Mouse (Mus musculus) ES-E14 (cell line): Measurements from ENCODE around the gene Nme4. TPM values are rescaled to one million over a fixed set of nuclear protein-coding genes. Genes with fewer than 3 reads are reported as not detected.

Experiments
- DNase-seq: peaks from one replicate; pipeline ENCODE4 v3.0.0-alpha.2; 2013; ENCODE audit warnings: low read depth, low spot score
- H3K27ac ChIP-seq: 2 replicates; pipeline ENCODE4 v1.5.1; 2012; ENCODE audit warnings: low read depth, mild to moderate bottlenecking, low read length, moderate library complexity, mixed read lengths; ENCODE audit not compliant: poor library complexity, insufficient read depth, severe bottlenecking
- H3K36me3 ChIP-seq: 2 replicates; pipeline ENCODE4 v1.6.1; 2012; ENCODE audit warnings: mild to moderate bottlenecking, low read length, moderate library complexity, mixed read lengths; ENCODE audit not compliant: control insufficient read depth, poor library complexity, insufficient read depth, severe bottlenecking
- H3K4me1 ChIP-seq, 2 experiments: fragments of 150-350 bp in 1 of 2; sonication (generic) in 1 of 2; 2 replicates each; pipeline ENCODE4 v1.6.1; 2012; ENCODE audit warnings: low read length in 2 of 2, mild to moderate bottlenecking in 1 of 2, mixed read lengths in 1 of 2; ENCODE audit not compliant: control insufficient read depth in 2 of 2, insufficient read depth in 2 of 2, poor library complexity in 1 of 2
- H3K4me3 ChIP-seq, 2 experiments: fragments of 150-350 bp in 1 of 2; sonication (generic) in 1 of 2; 2 replicates each; pipeline ENCODE4 v1.5.1; 2012; ENCODE audit warnings: low read length in 2 of 2, low read depth in 1 of 2, mild to moderate bottlenecking in 1 of 2, mixed read lengths in 1 of 2; ENCODE audit not compliant: insufficient read depth in 1 of 2, poor library complexity in 1 of 2, severe bottlenecking in 1 of 2
- H3K9ac ChIP-seq: 2 replicates; pipeline ENCODE4 v1.6.1; 2012; ENCODE audit warnings: low read depth, mild to moderate bottlenecking, low read length, mixed read lengths; ENCODE audit not compliant: poor library complexity, insufficient read depth, severe bottlenecking
- H3K9me3 ChIP-seq: fragments of 150-350 bp; sonication (generic); 2 replicates; pipeline ENCODE4 v1.6.1; 2012; ENCODE audit warnings: low read depth, mild to moderate bottlenecking, low read length; ENCODE audit not compliant: control insufficient read depth, insufficient read depth
- CHD2 ChIP-seq: IDR thresholded peaks from 2 replicates; pipeline ENCODE4 v1.6.1; 2014; ENCODE audit warnings: mild to moderate bottlenecking, low read depth, low read length, inconsistent platforms
- HCFC1 ChIP-seq: IDR thresholded peaks from 2 replicates; pipeline ENCODE4 v1.6.1; 2012; ENCODE audit warnings: low read length, inconsistent platforms, borderline replicate concordance; ENCODE audit not compliant: insufficient read depth
- MAFK ChIP-seq: IDR thresholded peaks from 2 replicates; pipeline ENCODE4 v1.6.1; 2014; ENCODE audit warnings: mild to moderate bottlenecking, low read depth, low read length, inconsistent platforms; ENCODE audit not compliant: insufficient read depth
- ZC3H11A ChIP-seq: IDR thresholded peaks from 2 replicates; pipeline ENCODE4 v1.6.1; 2012; ENCODE audit warnings: low read depth, mild to moderate bottlenecking, inconsistent platforms, low read length, borderline replicate concordance
- ZNF384 ChIP-seq: IDR thresholded peaks from 2 replicates; pipeline ENCODE4 v1.6.1; 2012; ENCODE audit warnings: low read depth, low read length, inconsistent platforms
- in situ Hi-C, 2 experiments: fragments of 600-800 bp; cut with MboI; formaldehyde crosslinking; loops; one replicate each; pipeline ENCODE4 v1.15.1; 2025; ENCODE audit warnings: low sequenced_read_pairs in 2 of 2, inconsistent platforms in 1 of 2; ENCODE audit not compliant: unreplicated experiment in 2 of 2
- total RNA-seq: library from RNA; depleted of rRNA; stranded (reverse); fragments of 300-350 nt; gene quantifications from 2 replicates; pipeline ENCODE4 v1.2.3, GENCODE M21; 2012

Nme4 gene
- total RNA-seq, 1 experiment, result 96.4 TPM

DNA sequence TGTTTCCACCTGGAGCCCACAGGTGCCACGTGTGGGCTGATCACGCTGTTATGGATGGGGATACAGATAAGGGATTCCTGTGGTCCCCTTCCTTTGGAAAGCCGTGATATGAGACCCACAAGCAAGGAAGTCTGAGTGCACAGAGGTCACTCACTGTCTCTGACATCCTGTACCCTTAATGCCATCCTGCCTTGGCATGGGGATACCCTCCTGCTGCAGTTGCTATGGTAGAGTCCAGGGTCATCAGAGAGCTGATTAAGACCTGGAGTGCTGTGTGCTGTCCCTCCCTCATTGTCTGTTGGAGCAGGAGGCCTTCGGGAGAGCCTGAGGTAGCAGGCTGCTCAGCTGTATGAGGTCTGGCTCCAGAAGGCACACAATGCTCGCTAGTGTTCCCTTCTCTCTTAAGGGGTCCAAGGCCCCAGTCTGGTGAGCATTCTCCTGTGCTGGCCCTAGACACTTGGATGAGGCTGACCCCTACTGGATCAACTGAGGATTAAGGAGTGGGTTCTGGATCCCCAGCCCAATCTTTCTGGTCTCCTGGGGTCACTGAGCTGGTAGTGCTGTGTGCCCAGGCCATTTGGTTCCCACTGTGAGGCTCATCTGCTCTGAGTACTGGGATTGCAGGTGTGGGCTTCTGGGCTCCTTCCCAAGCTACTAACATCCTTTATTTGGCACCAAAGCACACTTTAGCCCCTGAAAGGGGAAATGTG is 27.2 kb upstream of the Nme4 start:
- Histone ChIP-seq H3K4me1 (peaks cover 0 to 18% of the 10 kb centered on the region in 2 experiments; a peak in 1 of 4 replicates), H3K36me3 (peaks cover 70% of the 10 kb centered on the region), H3K9me3 (no peaks in the 10 kb centered on the region), H3K9ac (no peak overlapping the region), H3K4me3 (no peak overlapping the region), H3K27ac (no peak overlapping the region)
- no peak for DNase-seq
- in situ Hi-C loops, result no loop called here
- no peak for TF ChIP-seq CHD2

DNA sequence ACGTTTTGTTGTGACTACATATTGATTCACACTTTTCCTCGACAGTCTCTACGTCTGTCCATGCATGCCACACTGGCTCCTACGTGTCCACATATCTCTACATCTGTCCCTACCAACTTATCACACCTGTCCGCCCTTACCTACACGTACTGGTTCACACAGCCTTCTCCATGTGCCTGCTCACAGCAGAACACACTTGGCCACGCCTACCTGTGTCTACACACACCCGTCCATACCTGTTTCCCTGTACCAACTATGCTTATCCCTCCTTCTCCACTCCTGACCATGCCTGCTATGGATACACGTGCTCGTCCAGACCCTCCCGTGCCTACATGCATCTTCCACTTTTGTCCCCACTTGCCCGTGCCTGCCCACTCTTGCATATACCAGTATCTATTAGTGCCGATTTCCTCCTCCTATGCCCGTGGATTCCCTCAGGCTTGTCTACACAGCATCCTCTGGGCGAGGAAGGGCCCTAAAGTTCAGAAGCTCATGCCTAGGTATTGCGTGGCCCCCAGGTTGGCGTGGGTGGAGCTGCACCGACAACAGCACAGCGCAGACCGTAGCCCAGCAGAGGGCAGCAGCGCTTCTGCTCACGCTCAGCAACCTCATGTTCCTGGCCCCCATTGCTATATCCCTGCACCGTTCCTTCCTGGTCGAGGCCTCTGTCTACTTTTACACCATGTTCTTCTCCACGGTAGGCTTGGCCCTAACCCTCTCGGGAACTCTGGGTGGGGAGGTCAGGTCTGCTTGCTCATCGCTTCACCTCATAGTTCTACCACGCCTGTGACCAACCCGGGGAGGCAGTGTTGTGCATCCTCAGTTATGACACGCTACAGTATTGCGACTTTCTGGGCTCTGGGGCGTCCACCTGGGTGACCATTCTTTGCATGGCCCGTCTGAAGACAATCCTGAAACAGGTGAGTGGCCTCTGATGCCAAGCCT is 24.6 kb upstream of the Nme4 start:
- Histone ChIP-seq H3K27ac (no peak overlapping the region), H3K9me3 (no peaks in the 10 kb centered on the region), H3K9ac (no peak overlapping the region), H3K4me3 (no peak overlapping the region), H3K36me3 (peaks cover 60% of the 10 kb centered on the region), H3K4me1 (peaks cover 0 to 31% of the 10 kb centered on the region in 2 experiments; a peak in 2 of 4 replicates)
- in situ Hi-C loops, result no loop called here
- DNase-seq, result no peak
- TF ChIP-seq CHD2 (no peak), HCFC1 (no peak), MAFK (no peak)

- in situ Hi-C loops, result no loop called here
- DNase-seq, result no peak
Observed at GRCm38 (mm10) chr17:26116503-26117258, 21.3 kb upstream of the Nme4 start.

DNA sequence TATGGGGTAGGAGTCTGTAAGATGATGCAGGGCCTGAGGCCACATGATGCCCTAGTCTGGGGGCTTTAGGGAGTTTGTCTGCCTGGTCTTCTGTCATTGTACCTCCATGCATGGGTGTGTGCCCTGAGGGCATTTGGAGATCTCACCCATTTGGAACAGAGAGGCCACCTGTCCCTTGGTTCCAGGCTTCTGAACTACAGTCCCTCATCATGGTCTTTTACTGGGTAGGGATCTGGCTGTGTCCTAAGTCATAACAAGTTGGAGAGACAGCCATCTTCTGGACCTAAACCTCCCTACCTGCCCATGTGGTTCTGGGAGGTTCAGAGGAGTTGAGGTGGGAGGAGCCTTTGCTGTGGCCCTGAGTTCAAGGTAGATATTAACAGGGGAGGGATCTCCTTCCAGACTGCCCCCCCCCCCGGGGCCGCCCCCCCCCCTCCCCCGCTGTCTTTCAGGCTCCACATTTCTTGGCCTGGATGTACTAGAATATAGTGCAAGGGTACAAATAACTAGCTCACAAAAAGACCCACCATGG is 20.6 kb upstream of the Nme4 start:
- no peaks in the 10 kb centered on the region for H3K9me3 ChIP-seq
- peaks cover 4 to 26% of the 10 kb centered on the region in 2 experiments for H3K4me1 ChIP-seq
- TF ChIP-seq ZNF384 (no peak), HCFC1 (no peak), CHD2 (no peak), MAFK (no peak), ZC3H11A (no peak)
- DNase-seq, result no peak
- no peak overlapping the region for H3K4me3 ChIP-seq
- no peak overlapping the region for H3K27ac ChIP-seq
- in situ Hi-C loops, result no loop called here
- H3K9ac ChIP-seq, result peak overlapping the region; percentile 28; the same call in 1 of the 2 replicates
- H3K36me3 ChIP-seq, result peaks cover 39% of the 10 kb centered on the region

More at GRCm38 (mm10) chr17:26116503-26117258, 21.3 kb upstream of the Nme4 start:
- Histone ChIP-seq H3K4me1 (peaks cover 4 to 26% of the 10 kb centered on the region in 2 experiments), H3K27ac (no peak overlapping the region), H3K9ac (peak overlapping the region; percentile 0; the same call in 1 of the 2 replicates), H3K4me3 (no peak overlapping the region), H3K36me3 (peaks cover 46% of the 10 kb centered on the region), H3K9me3 (no peaks in the 10 kb centered on the region)
- TF ChIP-seq ZC3H11A, result no peak
- TF ChIP-seq MAFK, result no peak
- no peak for TF ChIP-seq ZNF384
- no peak for TF ChIP-seq CHD2
- TF ChIP-seq HCFC1, result no peak
